Mouse (Mus musculus): ENCODE measurements around the gene Wif1. TPM values are rescaled to one million over a fixed set of nuclear protein-coding genes. Genes with fewer than 3 reads are reported as not detected.

Gene Wif1
- polyA plus RNA-seq (2014; fragmentation: Nextera tagmentation; extraction: Ambion mirVana) = 5.0 and 5.8 TPM in 2 replicates

DNA sequence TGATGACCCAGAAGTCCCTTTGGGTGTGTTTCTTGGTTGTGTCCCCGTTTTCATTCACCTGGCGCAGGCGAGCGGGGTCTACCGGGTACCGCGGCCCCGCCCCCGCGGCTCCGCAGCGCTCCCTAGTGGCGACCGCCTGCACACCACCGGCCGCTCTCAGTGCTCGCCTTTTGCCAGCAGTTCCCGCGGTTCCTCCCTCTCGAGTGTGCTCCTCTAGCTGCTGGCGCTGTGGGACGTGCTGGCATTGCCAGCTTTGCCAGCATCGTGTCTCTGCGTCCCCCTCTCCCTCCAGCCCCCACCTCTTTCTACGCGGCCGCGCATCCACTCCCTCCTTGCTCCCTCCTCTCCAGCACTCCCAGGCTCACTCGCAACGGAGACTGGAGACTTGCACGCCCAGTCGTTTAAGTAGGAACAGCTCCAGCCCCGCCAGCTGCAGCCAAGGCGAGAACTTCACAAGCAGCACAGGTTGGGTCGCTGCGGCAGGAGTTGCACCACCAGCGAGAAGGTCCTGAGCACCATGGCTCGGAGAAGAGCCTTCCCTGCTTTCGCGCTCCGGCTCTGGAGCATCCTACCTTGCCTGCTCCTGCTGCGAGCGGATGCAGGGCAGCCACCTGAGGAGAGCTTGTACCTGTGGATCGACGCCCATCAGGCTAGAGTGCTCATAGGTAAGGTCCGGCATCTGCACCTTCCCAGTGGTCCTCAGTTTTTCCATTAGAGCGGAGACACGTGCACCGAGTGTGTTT lies at the start of gene Wif1:
TSS of gene Wif1 (plus strand) at position 135 of the 743 bp plus-strand sequence.
- Histone ChIP-seq H3K36me3 (ENCODE audit: control insufficient read depth, insufficient read depth, low read length) (no peaks in the 10 kb centered on the region), H3K27ac (ENCODE audit: low read depth, low read length) (no peak within 1 kb of the TSS), H3K4me2 (ENCODE audit: low read length) (peak within 1 kb of the TSS; percentile 67), H3K9me3 (replicated peaks; ENCODE audit: control insufficient read depth, low read length) (no peaks in the 10 kb centered on the region), H3K4me3 (ENCODE audit: low read depth, low read length) (peak within 1 kb of the TSS; percentile 46), H3K9ac (ENCODE audit: low read length) (peak within 1 kb of the TSS; percentile 42), H3K27me3 (replicated peaks; ENCODE audit: control insufficient read depth, insufficient read depth, low read length) (peaks cover 10% of the 10 kb centered on the region; the same call in 1 of the 2 replicates), H3K4me1 (ENCODE audit: control insufficient read depth, insufficient read depth, low read length) (0 out of 2 replicates have a peak, but pooled peaks cover 3% of the 10 kb centered on the region)
- DNase-seq (ENCODE audit: low spot score) (peak; percentile 83), ATAC-seq (peak; percentile 95)
- WGBS = under 1% methylated on average over 49 of the region's 49 CpGs

DNA sequence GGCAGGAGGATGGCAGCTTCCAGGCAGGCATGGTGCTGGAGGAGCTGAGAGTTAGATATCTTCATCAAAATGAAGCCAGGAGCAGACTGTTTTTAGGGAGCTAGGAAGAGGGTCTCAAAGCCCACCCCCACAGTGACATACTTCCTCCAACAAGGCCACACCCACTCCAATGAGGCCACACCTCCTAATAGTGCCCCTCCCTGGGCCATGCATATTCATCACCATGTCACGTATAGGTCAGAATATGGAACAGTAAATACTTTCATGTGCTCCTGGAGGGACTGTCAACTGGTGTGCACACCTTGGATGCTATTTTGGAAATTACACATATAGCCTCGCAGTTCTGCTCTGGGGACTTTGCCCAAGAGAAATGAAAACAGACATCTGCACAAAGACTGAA lies 31.6 kb upstream of the Wif1 start:
- H3K4me1 ChIP-seq (ENCODE audit: control insufficient read depth, insufficient read depth, low read length) = no peaks in the 10 kb centered on the region
- H3K36me3 ChIP-seq (ENCODE audit: control insufficient read depth, insufficient read depth, low read length) = no peaks in the 10 kb centered on the region
- H3K27ac ChIP-seq (ENCODE audit: low read depth, low read length) = no peak overlapping the region
- no peaks in the 10 kb centered on the region for H3K9me3 ChIP-seq (replicated peaks; ENCODE audit: control insufficient read depth, low read length)
- no peak for ATAC-seq
- H3K27me3 ChIP-seq (replicated peaks; ENCODE audit: control insufficient read depth, insufficient read depth, low read length) = no peaks in the 10 kb centered on the region
- H3K4me2 ChIP-seq (ENCODE audit: low read length) = no peak overlapping the region
- H3K4me3 ChIP-seq (ENCODE audit: low read depth, low read length) = no peak overlapping the region
- no peak for DNase-seq (ENCODE audit: low spot score)
- H3K9ac ChIP-seq (ENCODE audit: low read length) = no peak overlapping the region
- WGBS = 83% methylated on average over 2 of the region's 2 CpGs

DNA sequence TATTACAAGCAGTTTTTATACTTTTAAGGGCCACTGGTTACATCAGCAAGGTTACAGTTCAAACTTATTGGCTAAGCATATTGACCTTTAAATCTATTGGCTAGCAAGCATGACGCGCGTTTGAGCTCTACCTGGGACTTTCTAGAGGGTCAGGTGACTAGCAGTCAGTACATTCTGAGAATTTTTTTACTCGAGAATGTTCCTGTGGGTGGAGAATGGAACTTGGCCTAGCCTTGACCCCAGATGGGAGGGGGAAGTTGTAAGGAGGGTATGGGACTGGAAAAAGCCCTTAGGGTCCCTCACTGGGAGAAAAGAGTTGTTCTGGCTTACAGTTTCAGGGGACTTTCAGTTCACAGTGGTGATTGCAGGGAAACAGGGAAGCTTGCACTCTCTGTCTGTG lies 22.3 kb upstream of the Wif1 start:
- DNase-seq (ENCODE audit: low spot score) = no peak
- WGBS = 90% methylated on average over 4 of the region's 4 CpGs
- ATAC-seq = no peak
- H3K27me3 ChIP-seq (replicated peaks; ENCODE audit: control insufficient read depth, insufficient read depth, low read length) = no peaks in the 10 kb centered on the region
- no peak overlapping the region for H3K4me3 ChIP-seq (ENCODE audit: low read depth, low read length)
- H3K4me1 ChIP-seq (ENCODE audit: control insufficient read depth, insufficient read depth, low read length) = no peaks in the 10 kb centered on the region
- no peak overlapping the region for H3K27ac ChIP-seq (ENCODE audit: low read depth, low read length)
- H3K36me3 ChIP-seq (ENCODE audit: control insufficient read depth, insufficient read depth, low read length) = no peaks in the 10 kb centered on the region
- peaks cover 6% of the 10 kb centered on the region for H3K9me3 ChIP-seq (replicated peaks; ENCODE audit: control insufficient read depth, low read length)
- no peak overlapping the region for H3K4me2 ChIP-seq (ENCODE audit: low read length)
- no peak overlapping the region for H3K9ac ChIP-seq (ENCODE audit: low read length)

DNA sequence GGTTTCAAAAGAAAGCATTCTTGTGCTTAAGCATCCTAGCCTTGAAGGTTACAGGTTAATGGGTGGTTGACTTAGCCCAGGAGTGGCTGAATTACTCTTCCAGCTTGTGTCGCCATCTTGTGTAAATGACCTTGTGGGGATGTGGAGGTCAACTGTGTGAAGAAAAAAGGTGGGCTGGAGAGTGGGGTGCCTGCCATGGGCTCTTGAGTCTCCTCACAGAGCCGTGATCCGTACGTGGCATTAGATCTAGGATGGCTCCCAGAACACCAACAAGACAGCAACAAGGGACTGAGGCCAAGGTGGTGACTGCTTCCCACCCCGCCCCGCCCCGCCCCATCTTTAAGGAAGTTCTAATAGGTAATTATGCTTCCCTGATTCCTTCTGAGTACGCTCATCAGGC lies 17.5 kb upstream of the Wif1 start:
- Histone ChIP-seq H3K4me3 (ENCODE audit: low read depth, low read length) (no peak overlapping the region), H3K4me1 (ENCODE audit: control insufficient read depth, insufficient read depth, low read length) (no peaks in the 10 kb centered on the region), H3K27ac (ENCODE audit: low read depth, low read length) (no peak overlapping the region), H3K27me3 (replicated peaks; ENCODE audit: control insufficient read depth, insufficient read depth, low read length) (no peaks in the 10 kb centered on the region), H3K36me3 (ENCODE audit: control insufficient read depth, insufficient read depth, low read length) (no peaks in the 10 kb centered on the region), H3K9ac (ENCODE audit: low read length) (no peak overlapping the region), H3K4me2 (ENCODE audit: low read length) (no peak overlapping the region), H3K9me3 (replicated peaks; ENCODE audit: control insufficient read depth, low read length) (peaks cover 6% of the 10 kb centered on the region)
- WGBS = 96% methylated on average over 8 of the region's 8 CpGs
- no peak for ATAC-seq
- DNase-seq (ENCODE audit: low spot score) = no peak

DNA sequence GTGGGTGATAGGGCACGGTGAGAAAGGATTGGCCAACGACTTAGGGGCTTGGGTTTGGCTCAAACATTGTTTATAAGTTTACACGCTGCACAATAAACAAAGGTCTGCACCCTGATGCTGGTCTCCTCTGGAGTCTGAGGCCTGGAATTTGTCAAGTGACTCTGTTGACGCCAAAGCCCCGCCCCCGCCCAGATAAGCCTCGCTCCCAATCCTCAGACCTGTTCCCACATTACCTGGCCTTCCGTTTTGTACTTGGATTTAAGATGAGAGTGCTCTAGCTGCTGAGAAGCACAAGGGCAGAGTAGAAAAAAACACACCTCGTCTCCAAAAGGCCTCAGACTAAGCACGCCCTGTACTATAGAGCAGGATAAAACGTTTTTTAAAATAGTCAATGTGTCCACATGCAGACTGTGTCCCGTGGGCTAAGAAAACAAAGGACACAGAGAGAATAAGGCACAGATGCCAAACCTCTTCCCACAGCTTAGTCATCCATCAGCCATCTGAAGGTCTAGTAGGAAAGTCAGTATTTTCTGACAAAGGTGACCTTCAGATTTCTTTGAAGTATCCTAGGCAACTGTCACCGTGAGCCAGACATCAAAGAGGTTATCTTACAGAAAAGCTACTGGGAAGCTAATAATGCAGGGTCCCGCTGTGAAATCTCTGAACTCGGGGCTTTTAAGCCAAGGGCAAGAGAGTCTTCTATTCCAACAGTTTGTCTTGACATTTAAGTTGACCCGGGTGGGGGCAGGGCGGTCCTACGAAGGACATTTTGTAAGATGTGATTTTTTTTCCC lies 16.9 kb upstream of the Wif1 start:
- peaks cover 6% of the 10 kb centered on the region for H3K9me3 ChIP-seq (replicated peaks; ENCODE audit: control insufficient read depth, low read length)
- H3K9ac ChIP-seq (ENCODE audit: low read length) = no peak overlapping the region
- DNase-seq (ENCODE audit: low spot score) = peak; percentile 58
- H3K4me3 ChIP-seq (ENCODE audit: low read depth, low read length) = no peak overlapping the region
- no peak overlapping the region for H3K27ac ChIP-seq (ENCODE audit: low read depth, low read length)
- no peaks in the 10 kb centered on the region for H3K4me1 ChIP-seq (ENCODE audit: control insufficient read depth, insufficient read depth, low read length)
- H3K36me3 ChIP-seq (ENCODE audit: control insufficient read depth, insufficient read depth, low read length) = no peaks in the 10 kb centered on the region
- peak; percentile 54 for ATAC-seq
- H3K27me3 ChIP-seq (replicated peaks; ENCODE audit: control insufficient read depth, insufficient read depth, low read length) = no peaks in the 10 kb centered on the region
- H3K4me2 ChIP-seq (ENCODE audit: low read length) = no peak overlapping the region
- 39% methylated on average over 18 of the region's 18 CpGs for WGBS

DNA sequence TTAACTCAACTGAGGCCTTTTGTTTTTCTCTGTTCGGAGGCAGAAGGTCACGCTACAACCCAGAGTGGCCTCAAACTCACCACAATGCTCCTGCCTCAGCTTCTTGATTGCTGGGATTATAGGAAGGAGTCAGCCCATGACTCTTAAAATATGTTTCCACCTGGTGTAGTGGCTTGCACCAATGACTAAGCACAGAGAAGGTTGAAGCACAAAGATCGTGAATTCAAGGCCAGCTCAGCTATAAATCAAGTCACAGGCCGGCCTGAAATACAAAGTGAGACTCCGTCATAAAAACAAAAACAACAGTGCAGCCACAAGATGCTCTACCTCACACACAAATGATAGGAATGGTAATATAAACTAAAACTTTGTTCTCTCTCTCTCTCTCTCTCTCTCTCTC lies 10.8 kb upstream of the Wif1 start:
- no peak overlapping the region for H3K4me3 ChIP-seq (ENCODE audit: low read depth, low read length)
- H3K4me2 ChIP-seq (ENCODE audit: low read length) = no peak overlapping the region
- H3K27ac ChIP-seq (ENCODE audit: low read depth, low read length) = no peak overlapping the region
- 59% methylated on average over 5 of the region's 5 CpGs for WGBS
- H3K9me3 ChIP-seq (replicated peaks; ENCODE audit: control insufficient read depth, low read length) = no peaks in the 10 kb centered on the region
- ATAC-seq = no peak
- H3K36me3 ChIP-seq (ENCODE audit: control insufficient read depth, insufficient read depth, low read length) = no peaks in the 10 kb centered on the region
- DNase-seq (ENCODE audit: low spot score) = no peak
- no peaks in the 10 kb centered on the region for H3K4me1 ChIP-seq (ENCODE audit: control insufficient read depth, insufficient read depth, low read length)
- no peaks in the 10 kb centered on the region for H3K27me3 ChIP-seq (replicated peaks; ENCODE audit: control insufficient read depth, insufficient read depth, low read length)
- H3K9ac ChIP-seq (ENCODE audit: low read length) = no peak overlapping the region

DNA sequence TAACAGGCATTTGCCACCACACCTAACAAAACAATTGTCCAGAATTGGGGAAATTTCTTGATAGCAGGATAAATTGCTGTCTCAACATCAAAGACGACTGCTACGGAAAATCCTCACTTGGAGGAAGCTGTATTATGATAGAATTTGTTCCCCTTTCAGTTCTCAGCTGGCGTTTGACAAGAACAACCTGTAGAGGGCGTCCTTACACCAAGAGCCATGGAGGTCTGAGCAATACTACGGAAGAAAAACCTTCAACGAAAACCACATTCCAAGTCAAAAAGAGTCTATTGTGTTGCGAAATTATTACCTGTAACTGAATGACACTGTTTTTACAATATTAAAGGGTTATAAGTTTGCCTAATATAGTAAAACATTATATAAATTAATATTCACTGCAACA lies 2.0 kb upstream of the Wif1 start:
- Histone ChIP-seq H3K4me2 (ENCODE audit: low read length) (no peak overlapping the region), H3K9ac (ENCODE audit: low read length) (no peak overlapping the region), H3K27me3 (replicated peaks; ENCODE audit: control insufficient read depth, insufficient read depth, low read length) (peaks cover 10% of the 10 kb centered on the region; the same call in 1 of the 2 replicates), H3K4me1 (ENCODE audit: control insufficient read depth, insufficient read depth, low read length) (0 out of 2 replicates have a peak, but pooled peaks cover 3% of the 10 kb centered on the region), H3K9me3 (replicated peaks; ENCODE audit: control insufficient read depth, low read length) (no peaks in the 10 kb centered on the region), H3K27ac (ENCODE audit: low read depth, low read length) (no peak overlapping the region), H3K36me3 (ENCODE audit: control insufficient read depth, insufficient read depth, low read length) (no peaks in the 10 kb centered on the region), H3K4me3 (ENCODE audit: low read depth, low read length) (no peak overlapping the region)
- WGBS = 8% methylated on average over 7 of the region's 7 CpGs
- peak; percentile 80 for DNase-seq (ENCODE audit: low spot score)
- ATAC-seq = no peak

DNA sequence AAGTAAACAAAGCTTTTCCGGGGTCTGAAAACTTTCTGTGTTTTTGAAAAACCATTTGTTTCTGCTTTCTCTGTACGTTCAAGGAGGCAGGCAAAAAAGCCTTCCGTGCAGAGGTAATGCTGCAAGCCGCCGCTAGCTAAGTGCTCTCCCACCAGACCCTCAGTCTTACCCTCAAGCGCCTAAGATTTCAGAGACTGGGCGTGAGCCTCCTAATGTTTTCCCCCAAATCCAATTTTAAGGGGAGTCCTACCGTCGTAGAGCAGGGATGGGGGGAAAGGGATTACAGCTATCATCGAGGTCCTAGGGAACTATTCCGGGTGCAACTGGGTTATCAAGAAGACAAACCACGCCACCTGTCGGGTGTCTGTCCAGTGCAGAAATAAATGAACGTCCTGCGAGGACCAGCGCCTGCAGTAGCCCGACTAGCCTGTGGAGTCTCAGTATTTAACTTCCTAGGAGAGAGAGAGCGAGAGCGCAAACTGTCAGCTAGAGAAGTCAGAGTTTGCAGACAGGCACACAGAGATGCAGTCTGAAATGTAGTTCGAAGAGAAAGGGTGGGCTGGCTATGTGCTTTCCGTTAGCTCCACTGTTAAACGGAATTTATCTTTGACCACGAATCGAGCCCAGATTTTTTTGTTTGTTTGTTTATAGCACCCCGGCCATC lies 500 bp upstream of the Wif1 start:
- 0 out of 2 replicates have a peak, but pooled peaks cover 3% of the 10 kb centered on the region for H3K4me1 ChIP-seq (ENCODE audit: control insufficient read depth, insufficient read depth, low read length)
- ATAC-seq (peak; percentile 73), DNase-seq (ENCODE audit: low spot score) (peak; percentile 83)
- peak overlapping the region; percentile 46 for H3K4me3 ChIP-seq (ENCODE audit: low read depth, low read length)
- no peaks in the 10 kb centered on the region for H3K36me3 ChIP-seq (ENCODE audit: control insufficient read depth, insufficient read depth, low read length)
- WGBS = under 1% methylated on average over 25 of the region's 25 CpGs
- H3K9me3 ChIP-seq (replicated peaks; ENCODE audit: control insufficient read depth, low read length) = no peaks in the 10 kb centered on the region
- peak overlapping the region; percentile 67 for H3K4me2 ChIP-seq (ENCODE audit: low read length)
- peaks cover 10% of the 10 kb centered on the region; the same call in 1 of the 2 replicates for H3K27me3 ChIP-seq (replicated peaks; ENCODE audit: control insufficient read depth, insufficient read depth, low read length)
- peak overlapping the region; percentile 42 for H3K9ac ChIP-seq (ENCODE audit: low read length)
- no peak overlapping the region for H3K27ac ChIP-seq (ENCODE audit: low read depth, low read length)

All from forebrain, embryonic 14.5 days (tissue).